Mouse (Mus musculus) cerebellum, adult 2 months (tissue): ENCODE data around the gene Mxd3. TPM values are rescaled to one million over a fixed set of nuclear protein-coding genes. Genes with fewer than 3 reads are reported as not detected.
A peak's percentile ranks its signal among the peaks of the same experiment; 100 is the strongest.

Source experiments
- DNase-seq, 2 experiments: peaks; one replicate each; pipeline ENCODE4 v3.0.0; 2021
- H3K27ac ChIP-seq: fragments of 200-500 bp; 2 replicates; pipeline ENCODE4 v1.5.1; 2012; ENCODE audit warnings: low read length, control low read depth, inconsistent platforms; ENCODE audit not compliant: insufficient read depth
- H3K27me3 ChIP-seq: fragments of 200-500 bp; 2 replicates; pipeline ENCODE4 v1.6.1; 2012; ENCODE audit warnings: inconsistent platforms, mild to moderate bottlenecking, low read length, moderate library complexity; ENCODE audit not compliant: control insufficient read depth, insufficient read depth
- H3K4me1 ChIP-seq: fragments of 200-500 bp; 2 replicates; pipeline ENCODE4 v1.6.1; 2011; ENCODE audit warnings: low read length; ENCODE audit not compliant: control insufficient read depth, insufficient read depth
- H3K4me3 ChIP-seq: fragments of 200-500 bp; replicated peaks from 2 replicates; pipeline ENCODE3; 2011; ENCODE audit warnings: mild to moderate bottlenecking, low read depth, low read length, control low read depth; ENCODE audit not compliant: insufficient read depth
- CTCF ChIP-seq: fragments of 200-500 bp; IDR thresholded peaks from 2 replicates; pipeline ENCODE4 v1.5.1; 2011; ENCODE audit warnings: low read depth, mild to moderate bottlenecking, control low read depth, low read length, moderate library complexity, borderline replicate concordance; ENCODE audit not compliant: insufficient read depth
- POLR2A ChIP-seq: fragments of 200-500 bp; IDR thresholded peaks from 2 replicates; pipeline ENCODE4 v1.6.1; 2011; ENCODE audit warnings: low read length, control low read depth, borderline replicate concordance; ENCODE audit not compliant: insufficient read depth
- WGBS: fragments of 180-500 bp; shearing (Covaris S2); methylation state at CpG from one replicate; pipeline ENCODE4 v1.1.7; 2018; 5-methylcytosine and 5-hydroxymethylcytosine counted together
- polyA plus RNA-seq: library from polyadenylated mRNA; depleted of rRNA; stranded (reverse); fragments of >200 nt; gene quantifications from 2 replicates; pipeline ENCODE4 v1.2.3, GENCODE M21; 2012

Mxd3 gene
- polyA plus RNA-seq, 1 experiment: 0.38 TPM

DNA sequence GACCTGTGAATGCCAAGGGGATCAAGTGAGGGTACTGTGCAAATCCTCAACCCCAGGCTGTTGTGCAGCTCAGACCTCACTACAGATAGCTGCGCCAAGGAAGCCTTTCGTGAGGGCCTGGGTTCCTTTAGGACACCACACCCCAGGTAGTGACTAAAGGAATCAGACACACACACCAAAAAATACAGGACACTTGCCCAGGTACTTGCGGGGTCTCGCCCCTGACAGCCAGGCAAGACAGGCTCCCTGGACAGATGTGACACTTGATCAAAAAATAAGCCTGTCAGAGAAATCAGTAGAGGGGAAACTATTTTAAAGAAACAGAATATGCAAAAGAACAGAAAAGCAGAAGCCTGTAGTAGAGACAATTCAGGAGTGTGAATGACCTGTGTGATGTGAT lies 982 bp downstream of the Mxd3 start:
- peaks cover 8% of the 10 kb centered on the region for H3K4me1 ChIP-seq
- no peak overlapping the region for H3K4me3 ChIP-seq
- WGBS: 60% methylated on average over 4 of the region's 4 CpGs
- no peaks in the 10 kb centered on the region for H3K27me3 ChIP-seq
- TF ChIP-seq POLR2A (no peak), CTCF (no peak)
- no peak overlapping the region for H3K27ac ChIP-seq
- no peak for DNase-seq

DNA sequence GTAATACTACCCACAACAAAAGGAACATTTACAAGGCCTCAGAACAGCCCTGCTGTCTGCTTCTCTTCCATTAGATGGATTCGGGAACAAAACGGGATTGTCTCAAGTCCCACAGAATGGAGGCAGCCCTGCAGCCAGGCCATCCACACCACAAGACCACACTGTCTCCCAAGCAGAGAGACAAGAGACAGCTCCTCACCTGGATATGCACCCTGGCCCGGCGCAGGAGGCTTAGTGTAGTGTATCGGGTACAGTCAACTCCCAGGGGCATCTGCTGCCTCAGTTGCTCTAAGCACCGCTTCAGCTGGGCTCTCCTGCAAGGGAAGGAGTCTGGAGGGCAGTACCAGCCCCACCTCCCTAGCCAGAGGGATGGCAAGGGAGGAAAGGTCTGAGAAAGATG lies 1.5 kb downstream of the Mxd3 start:
- no peak for TF ChIP-seq POLR2A
- TF ChIP-seq CTCF: no peak
- H3K4me1 ChIP-seq: peaks cover 8% of the 10 kb centered on the region
- no peak overlapping the region for H3K4me3 ChIP-seq
- DNase-seq: peak in 1 of 2 experiments; percentile 12
- WGBS: 73% methylated on average over 6 of the region's 6 CpGs
- H3K27me3 ChIP-seq: no peaks in the 10 kb centered on the region
- H3K27ac ChIP-seq: no peak overlapping the region

DNA sequence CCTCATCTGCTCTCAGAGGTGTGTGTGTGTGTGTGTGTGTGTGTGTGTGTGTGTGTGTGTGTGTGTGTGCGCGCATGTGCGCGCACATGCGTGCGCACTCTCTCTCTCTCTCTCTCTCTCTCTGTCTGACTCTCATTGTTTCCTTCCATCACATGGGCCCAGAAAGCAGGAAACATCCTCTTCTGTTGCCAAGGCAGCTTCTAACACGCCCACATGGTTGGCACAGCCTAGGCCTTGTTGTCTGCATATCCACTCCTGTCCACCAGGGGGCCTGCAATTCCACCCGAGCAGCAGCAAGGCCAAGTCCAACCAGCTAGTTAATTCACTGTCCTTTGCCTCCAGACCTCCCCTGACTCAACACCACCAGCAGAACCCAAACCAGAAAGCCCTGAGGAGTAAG lies 2.0 kb downstream of the Mxd3 start:
- peak; percentile 85 for DNase-seq
- WGBS: 9% methylated on average over 8 of the region's 8 CpGs
- Histone ChIP-seq H3K4me1 (peaks cover 8% of the 10 kb centered on the region), H3K27me3 (no peaks in the 10 kb centered on the region), H3K27ac (no peak overlapping the region), H3K4me3 (no peak overlapping the region)
- no peak for TF ChIP-seq POLR2A
- peak; percentile 88 for TF ChIP-seq CTCF

DNA sequence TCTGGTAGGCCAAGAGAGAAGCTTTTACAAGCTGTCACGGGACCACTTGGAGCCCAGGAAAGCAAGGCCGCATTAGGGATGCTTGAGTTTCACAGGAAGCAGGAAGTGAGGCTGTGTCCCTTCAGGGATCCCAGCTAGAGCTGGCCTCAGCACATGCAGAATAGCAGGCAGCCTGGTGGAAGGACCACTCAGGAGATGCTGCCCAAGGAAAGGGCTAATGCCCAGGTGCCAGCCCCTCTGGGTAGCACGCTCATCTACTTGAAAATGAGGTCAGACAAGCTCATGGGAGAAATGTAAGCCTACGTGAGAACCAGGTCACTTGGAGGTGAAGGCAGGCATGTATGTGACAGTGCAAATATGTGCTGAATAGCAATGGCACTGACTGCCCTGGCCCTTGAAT lies 2.5 kb downstream of the Mxd3 start:
- no peak overlapping the region for H3K27ac ChIP-seq
- 42% methylated on average over 4 of the region's 4 CpGs for WGBS
- no peaks in the 10 kb centered on the region for H3K27me3 ChIP-seq
- TF ChIP-seq CTCF (no peak), POLR2A (no peak)
- no peak overlapping the region for H3K4me3 ChIP-seq
- no peak for DNase-seq
- peaks cover 8% of the 10 kb centered on the region for H3K4me1 ChIP-seq

DNA sequence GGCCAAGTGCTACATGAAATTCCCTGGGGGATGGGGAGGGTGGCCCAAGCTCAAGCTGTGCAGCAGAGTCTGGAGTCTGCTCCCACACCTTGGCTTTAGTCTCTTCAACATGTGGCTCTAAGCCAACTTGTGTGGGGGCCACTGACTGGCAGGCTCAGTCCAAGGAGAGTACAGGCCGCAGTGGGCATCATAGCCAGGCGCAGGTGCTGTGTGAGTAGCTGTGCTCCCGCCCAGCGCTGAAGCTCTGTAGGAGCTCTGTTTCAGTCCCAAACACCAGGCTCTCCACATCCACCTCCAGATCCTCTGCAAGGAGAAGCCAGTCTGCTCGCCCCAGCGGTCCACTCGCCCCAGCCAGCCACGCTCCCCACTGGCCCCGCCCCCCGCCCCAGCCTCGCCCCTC lies 4.0 kb downstream of the Mxd3 start:
- WGBS: 76% methylated on average over 11 of the region's 11 CpGs

DNA sequence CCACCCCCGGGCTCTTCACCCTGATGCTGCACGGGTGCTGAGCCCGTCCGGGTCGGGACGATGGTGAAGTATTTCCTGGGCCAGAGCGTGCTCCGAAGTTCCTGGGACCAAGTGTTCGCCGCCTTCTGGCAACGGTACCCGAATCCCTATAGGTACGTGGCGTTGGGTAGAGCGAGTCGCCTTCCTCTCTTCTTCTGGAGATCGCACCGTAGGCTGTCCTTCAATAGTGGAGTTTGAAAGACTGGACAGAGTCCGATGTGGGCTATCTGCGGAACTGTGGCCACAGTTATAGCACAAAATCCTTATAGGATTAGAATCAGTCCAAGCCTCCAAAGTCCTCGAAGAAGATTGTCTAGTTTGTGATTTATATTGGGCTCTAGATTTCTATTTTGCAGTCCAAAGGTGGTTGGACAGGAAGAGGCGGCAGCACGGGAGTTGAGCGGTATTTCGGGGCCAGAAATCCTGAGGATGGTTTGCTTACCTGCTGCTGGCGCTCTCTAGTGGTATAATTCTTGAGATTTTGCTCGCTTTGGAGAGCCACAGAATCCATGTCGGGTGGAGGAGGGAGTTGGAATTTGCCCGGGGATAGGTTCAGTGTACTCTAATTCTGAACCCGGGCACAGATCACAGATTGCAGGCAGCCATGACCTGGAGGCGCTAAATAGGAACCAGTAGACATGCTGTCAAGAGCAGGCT lies 7.3 kb downstream of the Mxd3 start:
- peak; percentile 50 to 68 for DNase-seq
- Histone ChIP-seq H3K27ac (no peak overlapping the region), H3K27me3 (no peaks in the 10 kb centered on the region), H3K4me3 (peak overlapping the region; percentile 68), H3K4me1 (peaks cover 15% of the 10 kb centered on the region; the same call in 1 of the 2 replicates)
- TF ChIP-seq CTCF (peak; percentile 43; the same call in 1 of the 2 replicates), POLR2A (no peak)
- under 1% methylated on average over 31 of the region's 31 CpGs for WGBS

More for the DNA sequence above, 4.0 kb downstream of the Mxd3 start:
- Histone ChIP-seq H3K4me3 (no peak overlapping the region), H3K27ac (no peak overlapping the region), H3K4me1 (peaks cover 12% of the 10 kb centered on the region), H3K27me3 (no peaks in the 10 kb centered on the region)
- no peak for DNase-seq
- TF ChIP-seq POLR2A: no peak
- TF ChIP-seq CTCF: no peak

DNA sequence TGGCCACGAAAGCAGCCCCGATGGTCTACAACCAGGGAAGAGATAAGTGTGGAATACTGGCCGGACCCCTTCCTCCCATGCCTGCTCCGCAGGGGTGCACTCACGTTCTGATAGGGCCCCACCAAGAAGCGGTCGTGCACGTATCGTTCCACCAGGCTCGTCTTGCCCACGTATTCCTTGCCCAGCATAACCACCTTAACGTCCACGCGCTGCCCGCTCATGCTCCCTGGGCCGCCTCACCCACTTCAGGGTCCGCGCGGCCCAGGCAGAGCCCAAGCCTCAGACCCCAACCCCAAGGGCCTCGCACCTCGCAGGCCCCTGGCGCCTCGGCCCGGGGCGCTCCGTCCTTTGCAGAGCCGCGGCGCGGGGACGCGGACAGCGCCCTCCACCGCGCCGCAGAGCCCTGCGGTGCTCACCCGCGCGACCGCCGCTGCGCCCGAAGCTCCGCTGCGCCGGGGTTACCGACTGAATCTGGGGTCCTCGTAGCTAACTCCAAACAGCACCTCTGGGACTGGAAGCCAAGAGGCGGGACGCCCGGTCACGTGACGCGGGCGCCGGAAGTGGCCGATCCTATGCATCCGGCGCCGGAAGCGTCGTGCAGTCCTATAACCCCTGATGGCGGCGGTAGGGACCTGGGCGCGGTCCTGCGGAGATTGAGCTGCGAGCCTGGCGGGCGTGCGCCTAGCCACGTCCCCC lies 8.0 kb downstream of the Mxd3 start, which contains the start of gene Rab24:
Rab24 (minus strand) TSS at position 513 of the 696 bp plus-strand sequence.
- peaks cover 12% of the 10 kb centered on the region; the same call in 1 of the 2 replicates for H3K4me1 ChIP-seq
- no peaks in the 10 kb centered on the region for H3K27me3 ChIP-seq
- peak; percentile 88 to 90 for DNase-seq
- peak within 1 kb of the TSS; percentile 70 for H3K27ac ChIP-seq
- under 1% methylated on average over 73 of the region's 73 CpGs for WGBS
- H3K4me3 ChIP-seq: peak within 1 kb of the TSS; percentile 68
- no peak for TF ChIP-seq CTCF
- peak; percentile 83 for TF ChIP-seq POLR2A
